Mouse (Mus musculus) ovary, adult 2 months (tissue): ENCODE data around the gene Nfu1. TPM values are rescaled to one million over a fixed set of nuclear protein-coding genes. Genes with fewer than 3 reads are reported as not detected.

Experiments used
- polyA plus RNA-seq: library from polyadenylated mRNA; depleted of rRNA; stranded (reverse); fragments of >200 nt; gene quantifications from 2 replicates; pipeline ENCODE4 v1.2.3, GENCODE M21; 2012; rRNA removed

Nfu1 gene
- 42.9 and 72.7 TPM in 2 replicates for polyA plus RNA-seq

GRCm38 (mm10) chr6:87008887-87009286, at the start of gene Nfu1:
Gene Nfu1 (plus strand): TSS chr6:87009236.

GRCm38 (mm10) chr6:87042337-87043130, 33.5 kb downstream of the Nfu1 start, which contains the start of gene Gfpt1:
Gene Gfpt1 (plus strand): TSS chr6:87042846.

Other genes starting within 250 kb of the Nfu1 start
- 61.5 and 64.6 TPM in 2 replicates for gene Anxa4, start 215.7 kb upstream of the Nfu1 start, polyA plus RNA-seq
- 31.4 and 38.9 TPM in 2 replicates for gene Aak1, start 159.7 kb upstream of the Nfu1 start, polyA plus RNA-seq
- 13.1 and 13.5 TPM in 2 replicates for gene Gfpt1, start 33.6 kb downstream of the Nfu1 start, polyA plus RNA-seq
- gene D6Ertd527e, start 95.5 kb downstream of the Nfu1 start, polyA plus RNA-seq, result 45.9 and 83.5 TPM in 2 replicates